Mouse (Mus musculus) neural tube, embryonic 15.5 days (tissue): ENCODE measurements around the gene Med12l. TPM values are rescaled to one million over a fixed set of nuclear protein-coding genes. Genes with fewer than 3 reads are reported as not detected.

ENCODE experiments used
- ATAC-seq: fragments of 200-750 bp; cut with Nextera tagmentation; 2 replicates; pipeline ENCODE4 v1.8.0; 2017; ENCODE audit warnings: mild to moderate bottlenecking, moderate TSS enrichment, moderate library complexity; ENCODE audit not compliant: low FRiP score
- H3K27ac ChIP-seq: fragments of 300-500 bp; sonication (generic); replicated peaks from 2 replicates; pipeline ENCODE4 v1.5.1; 2015; ENCODE audit warnings: mild to moderate bottlenecking, inconsistent platforms
- H3K27me3 ChIP-seq: fragments of 300-500 bp; sonication (generic); replicated peaks from 2 replicates; pipeline ENCODE4 v1.6.1; 2015; ENCODE audit warnings: inconsistent platforms
- H3K36me3 ChIP-seq: fragments of 300-500 bp; sonication (generic); 2 replicates; pipeline ENCODE4 v1.6.1; 2015; ENCODE audit warnings: inconsistent platforms
- H3K4me1 ChIP-seq: fragments of 300-500 bp; sonication (generic); 2 replicates; pipeline ENCODE4 v1.6.1; 2015; ENCODE audit warnings: inconsistent platforms
- H3K4me2 ChIP-seq: fragments of 300-500 bp; sonication (generic); 2 replicates; pipeline ENCODE4 v1.6.1; 2015; ENCODE audit warnings: inconsistent platforms, mild to moderate bottlenecking, moderate library complexity
- H3K4me3 ChIP-seq: fragments of 300-500 bp; sonication (generic); replicated peaks from 2 replicates; pipeline ENCODE4 v1.5.1; 2015; ENCODE audit warnings: mild to moderate bottlenecking, inconsistent platforms
- H3K9ac ChIP-seq: fragments of 300-500 bp; sonication (generic); replicated peaks from 2 replicates; pipeline ENCODE4 v1.6.1; 2015; ENCODE audit warnings: mild to moderate bottlenecking, inconsistent platforms
- H3K9me3 ChIP-seq: fragments of 300-500 bp; sonication (generic); replicated peaks from 2 replicates; pipeline ENCODE4 v1.6.1; 2016; ENCODE audit warnings: inconsistent platforms
- WGBS: fragments of 180-500 bp; shearing (Covaris S2); methylation state at CpG from one replicate; pipeline ENCODE4 v1.1.7; 2015; ENCODE audit warnings: mixed read lengths; 5-methylcytosine and 5-hydroxymethylcytosine counted together
- polyA plus RNA-seq: library from polyadenylated mRNA; unstranded; fragments of >200 nt; fragmentation: Nextera tagmentation; extraction: Ambion mirVana; gene quantifications from 2 replicates; pipeline ENCODE4 v1.2.1, GENCODE M21; 2015

The Med12l gene
- polyA plus RNA-seq, 1 experiment from 2014 or later: 4.8 TPM

DNA sequence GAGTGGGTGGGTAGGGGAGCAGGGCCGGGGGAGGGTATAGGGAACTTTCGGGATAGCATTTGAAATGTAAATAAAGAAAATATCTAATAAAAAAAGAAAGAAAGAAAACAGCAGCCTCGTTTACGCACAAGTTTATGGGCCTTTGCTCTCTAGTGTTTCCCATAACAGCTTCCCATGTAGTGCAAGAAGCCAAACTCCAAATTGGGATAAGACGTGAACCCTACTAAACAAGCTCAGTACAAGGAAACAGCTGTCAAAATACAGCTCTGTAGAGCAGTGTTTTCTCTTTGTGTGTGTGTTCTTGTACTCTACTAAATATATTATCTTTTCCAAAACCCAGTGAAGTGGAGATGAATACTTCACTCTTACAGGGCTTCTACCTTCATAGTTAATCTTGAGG is 139.6 kb downstream of the Med12l start:
- WGBS: 72% methylated on average over 5 of the region's 5 CpGs
- Histone ChIP-seq H3K27ac (no peak overlapping the region), H3K27me3 (no peaks in the 10 kb centered on the region), H3K4me2 (no peak overlapping the region), H3K4me1 (no peaks in the 10 kb centered on the region), H3K9ac (no peak overlapping the region), H3K9me3 (no peaks in the 10 kb centered on the region), H3K4me3 (no peak overlapping the region), H3K36me3 (no peaks in the 10 kb centered on the region)
- ATAC-seq: no peak

DNA sequence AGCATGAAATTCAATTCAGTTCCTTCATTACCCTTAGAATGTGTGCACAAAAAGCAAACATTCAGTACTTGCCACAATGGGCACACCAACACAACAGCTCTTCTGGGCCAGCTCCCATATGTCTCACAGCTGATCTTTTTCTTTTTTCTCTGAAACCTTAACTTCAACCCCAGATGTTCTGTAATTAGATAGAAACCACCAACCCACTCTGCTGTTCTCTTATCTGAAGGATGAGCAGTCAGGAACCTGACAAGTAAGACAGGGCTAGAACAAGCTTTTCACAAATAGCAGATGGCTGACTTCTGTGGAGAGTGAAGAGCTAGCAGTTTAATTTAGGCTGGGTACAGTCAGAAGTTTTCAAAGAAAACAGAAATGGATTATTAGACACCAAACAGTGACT is 144.0 kb downstream of the Med12l start:
- no peak for ATAC-seq
- Histone ChIP-seq H3K4me3 (no peak overlapping the region), H3K27me3 (no peaks in the 10 kb centered on the region), H3K9ac (no peak overlapping the region), H3K4me2 (no peak overlapping the region), H3K27ac (no peak overlapping the region), H3K4me1 (no peaks in the 10 kb centered on the region), H3K9me3 (no peaks in the 10 kb centered on the region), H3K36me3 (no peaks in the 10 kb centered on the region)

DNA sequence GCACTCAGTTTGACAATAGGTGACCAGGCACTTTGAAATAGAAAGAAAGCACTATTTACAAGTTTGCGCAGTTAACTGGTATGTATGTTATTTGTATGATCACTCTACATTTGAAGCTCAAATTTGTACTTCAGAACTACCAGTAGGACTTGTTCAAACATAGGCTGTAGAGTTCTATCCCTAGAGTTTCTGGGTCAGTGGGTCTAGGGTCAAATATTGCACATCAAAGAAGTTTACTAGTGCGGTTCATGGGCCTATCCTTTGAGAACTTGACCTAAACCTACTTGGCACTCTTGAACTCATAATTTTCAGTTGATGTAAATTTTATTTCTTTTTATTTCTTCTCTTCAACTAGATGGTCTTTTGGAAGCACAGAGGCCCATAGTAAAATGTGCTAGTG is 145.0 kb downstream of the Med12l start:
- ATAC-seq: no peak
- WGBS: 97% methylated on average over 2 of the region's 2 CpGs
- H3K4me1 ChIP-seq: no peaks in the 10 kb centered on the region
- no peak overlapping the region for H3K27ac ChIP-seq
- no peak overlapping the region for H3K4me3 ChIP-seq
- no peaks in the 10 kb centered on the region for H3K27me3 ChIP-seq
- H3K9me3 ChIP-seq: no peaks in the 10 kb centered on the region
- H3K9ac ChIP-seq: no peak overlapping the region
- H3K4me2 ChIP-seq: no peak overlapping the region
- H3K36me3 ChIP-seq: no peaks in the 10 kb centered on the region

DNA sequence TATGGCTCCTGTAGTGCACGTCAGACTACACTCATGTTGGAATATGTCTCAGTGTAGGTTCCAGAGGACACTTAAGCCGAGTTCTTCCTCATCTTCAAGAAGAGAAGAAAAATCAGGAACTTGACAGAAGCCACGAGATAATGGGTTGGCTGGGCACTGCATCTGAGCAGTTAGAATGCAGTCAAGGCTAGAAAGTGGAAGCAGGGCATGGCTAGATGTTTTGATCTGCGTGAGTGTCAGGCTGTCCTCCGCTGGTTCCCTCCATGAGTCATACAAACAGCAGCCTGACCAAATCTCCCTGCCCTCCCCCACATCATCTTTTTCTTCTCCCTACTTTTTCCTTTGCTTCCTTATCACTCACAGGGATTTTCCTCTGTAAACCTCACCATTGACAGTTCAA is 147.8 kb downstream of the Med12l start, which contains the start of gene P2ry14:
Gene P2ry14, minus strand, starts transcription at position 195 of the 400 bp plus-strand sequence.
- no peak for ATAC-seq
- Histone ChIP-seq H3K27me3 (no peaks in the 10 kb centered on the region), H3K27ac (no peak within 1 kb of the TSS), H3K4me3 (no peak within 1 kb of the TSS), H3K9me3 (no peaks in the 10 kb centered on the region), H3K9ac (no peak within 1 kb of the TSS), H3K36me3 (no peaks in the 10 kb centered on the region), H3K4me2 (no peak within 1 kb of the TSS), H3K4me1 (no peaks in the 10 kb centered on the region)
- WGBS: 87% methylated on average over 5 of the region's 5 CpGs

DNA sequence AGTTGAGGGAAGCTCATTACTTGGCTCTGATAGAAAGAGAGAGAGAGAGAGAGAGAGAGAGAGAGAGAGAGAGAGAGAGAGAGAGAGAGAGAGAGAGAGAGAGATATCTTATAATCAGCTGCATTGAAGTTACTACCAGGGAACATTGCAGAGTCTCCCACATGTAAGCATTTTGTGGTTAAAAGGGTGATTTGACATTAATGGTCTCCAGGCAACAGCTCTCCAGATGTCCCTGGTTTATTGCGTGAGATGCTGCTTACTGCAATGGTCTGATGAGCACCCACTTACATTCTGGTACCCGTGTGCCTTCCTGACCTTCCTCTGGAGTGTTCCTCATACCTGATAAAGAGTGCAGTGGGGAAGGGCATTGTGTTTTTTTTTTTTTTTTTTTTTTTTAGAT is 149.3 kb downstream of the Med12l start:
- no peak for ATAC-seq
- H3K4me2 ChIP-seq: no peak overlapping the region
- WGBS: 81% methylated on average over 2 of the region's 2 CpGs

DNA sequence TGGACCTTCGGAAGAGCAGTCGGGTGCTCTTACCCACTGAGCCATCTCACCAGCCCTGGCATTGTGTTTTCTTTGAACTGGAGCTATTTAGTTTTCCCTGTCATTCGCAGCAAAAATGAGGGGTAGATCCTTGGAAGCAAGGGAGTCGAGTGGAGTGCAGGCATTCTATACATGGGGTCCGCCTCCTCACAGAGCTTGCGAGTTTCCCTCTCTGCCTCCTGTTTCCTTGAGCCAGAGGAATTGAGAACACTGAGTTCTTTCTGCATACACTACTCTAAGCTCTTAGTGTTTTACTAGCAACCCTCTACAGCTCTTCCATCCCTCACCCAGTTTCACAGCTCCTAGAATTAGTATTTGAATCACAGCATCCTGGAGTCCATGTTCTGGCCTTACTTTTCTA is 149.8 kb downstream of the Med12l start:
- H3K4me3 ChIP-seq: no peak overlapping the region

More for the DNA sequence above, 149.3 kb downstream of the Med12l start:
- H3K36me3 ChIP-seq: no peaks in the 10 kb centered on the region
- H3K4me1 ChIP-seq: no peaks in the 10 kb centered on the region
- no peaks in the 10 kb centered on the region for H3K27me3 ChIP-seq
- H3K27ac ChIP-seq: no peak overlapping the region
- H3K4me3 ChIP-seq: no peak overlapping the region
- no peaks in the 10 kb centered on the region for H3K9me3 ChIP-seq
- no peak overlapping the region for H3K9ac ChIP-seq

DNA sequence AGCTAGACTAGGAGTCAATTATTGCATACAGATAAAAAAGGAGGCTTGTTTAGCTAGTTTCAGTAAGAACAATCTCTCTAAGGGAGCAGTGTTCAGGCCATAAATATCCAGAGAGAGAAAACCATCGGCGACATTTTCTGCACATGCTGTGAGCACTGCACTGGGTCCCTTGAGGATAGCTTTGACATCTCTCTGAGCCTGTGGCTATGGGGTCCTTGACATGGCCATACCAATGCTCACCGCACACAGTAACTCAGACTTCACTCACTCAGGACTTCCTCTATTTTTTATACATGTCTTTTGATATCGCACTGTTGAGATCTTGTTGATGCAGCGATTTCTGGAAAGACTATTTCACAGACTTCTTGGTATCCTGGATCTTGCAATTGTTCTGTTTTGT is 151.4 kb downstream of the Med12l start:
- Histone ChIP-seq H3K27me3 (no peaks in the 10 kb centered on the region), H3K4me3 (no peak overlapping the region), H3K27ac (no peak overlapping the region), H3K4me1 (no peaks in the 10 kb centered on the region), H3K9ac (no peak overlapping the region), H3K36me3 (no peaks in the 10 kb centered on the region), H3K4me2 (no peak overlapping the region), H3K9me3 (no peaks in the 10 kb centered on the region)
- 80% methylated on average over 5 of the region's 5 CpGs for WGBS
- ATAC-seq: no peak

More for the DNA sequence above, 149.8 kb downstream of the Med12l start:
- no peak overlapping the region for H3K9ac ChIP-seq
- H3K36me3 ChIP-seq: no peaks in the 10 kb centered on the region
- no peak overlapping the region for H3K27ac ChIP-seq
- H3K4me1 ChIP-seq: no peaks in the 10 kb centered on the region
- no peak for ATAC-seq
- no peaks in the 10 kb centered on the region for H3K27me3 ChIP-seq
- no peak overlapping the region for H3K4me2 ChIP-seq
- no peaks in the 10 kb centered on the region for H3K9me3 ChIP-seq
- 92% methylated on average over 6 of the region's 6 CpGs for WGBS

DNA sequence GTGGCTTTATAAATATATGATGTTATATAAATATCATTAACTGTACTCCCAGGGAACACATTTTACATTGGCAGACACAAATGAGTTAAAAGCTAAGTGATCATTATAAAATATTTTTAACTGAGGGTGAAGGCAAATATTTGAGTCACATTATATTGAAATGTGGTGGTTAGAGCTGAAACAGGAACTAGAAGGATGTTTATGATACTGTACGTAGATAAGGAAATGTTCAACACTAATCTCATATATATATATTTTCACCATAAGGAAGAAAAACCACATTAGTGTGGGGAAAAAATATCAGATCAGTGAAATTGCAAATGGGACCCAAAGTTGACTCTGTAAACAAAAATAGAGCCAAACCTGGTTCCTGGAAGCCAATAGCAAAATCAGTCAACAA is 154.8 kb downstream of the Med12l start:
- Histone ChIP-seq H3K36me3 (no peaks in the 10 kb centered on the region), H3K4me2 (no peak overlapping the region), H3K4me3 (no peak overlapping the region), H3K27me3 (no peaks in the 10 kb centered on the region), H3K9ac (no peak overlapping the region), H3K4me1 (no peaks in the 10 kb centered on the region), H3K9me3 (no peaks in the 10 kb centered on the region), H3K27ac (no peak overlapping the region)
- WGBS: 92% methylated on average over 1 of the region's 1 CpGs
- ATAC-seq: no peak

DNA sequence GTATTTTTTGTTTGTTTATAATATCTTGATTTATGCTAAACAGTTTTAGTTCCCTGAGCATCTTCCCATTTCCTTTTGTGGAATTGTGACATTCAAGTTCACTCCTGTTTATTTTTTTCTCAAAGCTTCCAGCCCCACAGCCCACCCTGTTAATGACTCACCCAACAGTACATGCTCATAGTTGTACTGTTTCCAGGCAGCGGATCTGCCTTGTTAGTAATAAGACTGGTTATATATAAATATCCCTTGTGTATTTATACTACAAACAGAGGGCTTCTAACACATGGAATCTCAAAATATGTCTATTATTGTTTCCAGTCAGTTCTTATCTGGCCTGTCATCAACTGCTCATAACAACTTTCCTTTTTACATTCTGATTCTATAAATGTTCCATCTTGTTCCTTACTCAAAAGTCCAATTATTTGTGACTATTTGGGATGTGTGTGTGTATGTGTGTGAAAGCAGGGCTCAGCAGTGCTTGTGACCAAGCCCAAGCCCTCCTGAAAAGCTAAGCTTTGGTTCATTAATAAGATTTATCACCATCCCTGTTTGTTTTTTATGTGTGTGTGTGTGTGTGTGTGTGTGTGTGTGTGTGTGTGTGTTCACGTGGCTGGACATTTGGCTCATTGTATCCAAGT is 161.9 kb downstream of the Med12l start:
- Histone ChIP-seq H3K36me3 (no peaks in the 10 kb centered on the region), H3K9me3 (no peaks in the 10 kb centered on the region), H3K27me3 (no peaks in the 10 kb centered on the region), H3K4me2 (no peak overlapping the region), H3K9ac (no peak overlapping the region), H3K4me3 (no peak overlapping the region), H3K4me1 (no peaks in the 10 kb centered on the region), H3K27ac (no peak overlapping the region)
- ATAC-seq: no peak
- WGBS: 63% methylated on average over 2 of the region's 2 CpGs

DNA sequence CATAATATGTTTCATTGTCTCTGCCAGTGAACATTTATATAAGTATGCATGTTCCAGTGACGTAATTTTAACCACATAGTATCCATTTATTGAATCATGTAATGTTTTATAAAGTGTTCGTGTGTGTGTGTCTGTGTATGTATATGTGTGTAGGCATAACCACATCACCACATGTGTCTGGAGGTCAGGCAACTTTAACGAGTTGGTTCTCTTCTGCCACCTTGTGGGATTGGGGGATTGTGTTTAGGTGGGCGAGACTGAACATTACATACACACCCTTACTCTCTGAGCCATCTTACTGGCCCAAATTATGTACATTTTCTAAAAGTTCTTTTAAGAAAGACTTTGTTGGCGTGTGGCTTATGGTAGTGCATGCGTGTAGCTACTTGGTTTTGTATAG is 162.9 kb downstream of the Med12l start:
- Histone ChIP-seq H3K27ac (no peak overlapping the region), H3K9me3 (no peaks in the 10 kb centered on the region), H3K27me3 (no peaks in the 10 kb centered on the region), H3K4me3 (no peak overlapping the region), H3K4me1 (no peaks in the 10 kb centered on the region), H3K4me2 (no peak overlapping the region), H3K9ac (no peak overlapping the region), H3K36me3 (no peaks in the 10 kb centered on the region)
- WGBS: 93% methylated on average over 6 of the region's 6 CpGs
- ATAC-seq: 0 out of 2 replicates have a peak, but pooled peaks have one; percentile 38

DNA sequence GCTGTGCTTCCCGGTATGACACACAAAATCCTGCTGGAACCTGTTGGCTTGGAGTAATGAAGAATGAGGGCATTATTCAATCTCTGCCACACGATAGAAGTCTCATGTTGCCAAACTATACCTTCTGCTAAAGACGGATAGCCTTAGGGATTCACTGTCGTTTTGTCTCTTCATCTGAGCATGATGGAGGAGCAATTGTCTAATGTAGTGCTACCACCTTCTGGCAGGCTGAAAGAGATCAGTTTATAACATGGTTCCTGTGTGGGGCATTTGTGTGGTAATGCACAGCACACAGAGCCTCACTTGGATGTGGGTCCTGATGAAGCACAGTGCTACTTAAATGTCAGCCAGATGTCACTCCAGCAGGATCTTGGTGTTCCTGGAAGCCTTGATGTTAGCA is 163.6 kb downstream of the Med12l start:
- no peaks in the 10 kb centered on the region for H3K9me3 ChIP-seq
- H3K4me2 ChIP-seq: no peak overlapping the region
- no peak overlapping the region for H3K4me3 ChIP-seq
- H3K4me1 ChIP-seq: no peaks in the 10 kb centered on the region
- no peak overlapping the region for H3K9ac ChIP-seq
- no peaks in the 10 kb centered on the region for H3K27me3 ChIP-seq
- ATAC-seq: no peak
- H3K27ac ChIP-seq: no peak overlapping the region
- WGBS: 76% methylated on average over 4 of the region's 4 CpGs
- no peaks in the 10 kb centered on the region for H3K36me3 ChIP-seq

DNA sequence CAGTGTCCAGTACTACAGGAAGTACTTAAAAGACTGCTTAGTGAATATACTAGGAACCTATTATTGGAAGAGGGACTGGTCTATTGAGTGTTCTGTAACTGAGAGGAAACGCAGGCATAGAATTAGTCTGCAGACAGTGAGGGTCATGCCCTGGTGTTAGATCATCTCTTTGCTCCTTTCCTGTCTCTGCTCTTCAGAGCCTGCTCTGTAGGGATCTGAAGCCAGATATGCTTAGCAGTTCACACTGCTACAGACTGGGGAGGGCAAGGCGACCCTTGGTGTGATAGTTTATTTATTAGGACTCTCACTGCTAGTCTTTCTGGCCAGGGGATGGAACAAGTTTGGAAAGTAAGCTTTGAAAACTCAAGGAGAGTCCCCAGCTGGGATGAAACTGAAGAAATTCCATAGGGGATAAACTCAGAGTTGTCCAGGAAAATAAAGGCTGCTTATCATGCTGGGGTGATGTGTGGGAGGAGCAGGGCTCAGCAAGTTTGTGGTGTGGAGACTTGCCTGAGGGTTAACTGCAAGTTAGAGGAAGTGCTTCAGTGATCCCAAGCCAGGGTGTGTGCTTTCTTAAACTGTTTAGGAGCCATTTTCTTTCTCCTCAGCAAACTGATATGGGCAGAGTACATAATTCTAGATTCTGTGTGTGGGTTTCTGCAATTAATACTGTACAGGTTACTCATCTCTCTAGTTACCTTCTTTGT is 164.4 kb downstream of the Med12l start:
- no peak for ATAC-seq
- no peak overlapping the region for H3K4me3 ChIP-seq
- H3K4me2 ChIP-seq: no peak overlapping the region
- WGBS: 70% methylated on average over 2 of the region's 2 CpGs
- no peak overlapping the region for H3K9ac ChIP-seq
- H3K9me3 ChIP-seq: no peaks in the 10 kb centered on the region
- H3K27ac ChIP-seq: no peak overlapping the region
- no peaks in the 10 kb centered on the region for H3K36me3 ChIP-seq
- no peaks in the 10 kb centered on the region for H3K4me1 ChIP-seq
- H3K27me3 ChIP-seq: no peaks in the 10 kb centered on the region
